Mouse (Mus musculus): ENCODE data around the gene Gpr107. TPM values are rescaled to one million over a fixed set of nuclear protein-coding genes. Genes with fewer than 3 reads are reported as not detected.

Gene Gpr107
- polyA plus RNA-seq, 1 experiment from 2014 or later, result 26.8 TPM

GRCm38 (mm10) chr2:31114205-31114604 lies 37.9 kb upstream of the Gpr107 start:
- Histone ChIP-seq H3K9ac (ENCODE audit: low read length) (no peak overlapping the region), H3K9me3 (replicated peaks; ENCODE audit: control insufficient read depth, low read length) (no peaks in the 10 kb centered on the region), H3K4me3 (ENCODE audit: low read depth, low read length) (no peak overlapping the region), H3K27me3 (replicated peaks; ENCODE audit: control insufficient read depth, insufficient read depth, low read length) (no peaks in the 10 kb centered on the region), H3K36me3 (ENCODE audit: control insufficient read depth, insufficient read depth, low read length) (no peaks in the 10 kb centered on the region), H3K4me2 (ENCODE audit: low read length) (no peak overlapping the region), H3K4me1 (ENCODE audit: control insufficient read depth, insufficient read depth, low read length) (no peaks in the 10 kb centered on the region), H3K27ac (ENCODE audit: low read depth, low read length) (no peak overlapping the region)
- 98% methylated on average over 2 of the region's 2 CpGs for WGBS
- ATAC-seq (no peak), DNase-seq (ENCODE audit: low spot score) (no peak)

GRCm38 (mm10) chr2:31115091-31115942 lies 36.8 kb upstream of the Gpr107 start:
- H3K9ac ChIP-seq (ENCODE audit: low read length), result no peak overlapping the region
- H3K27me3 ChIP-seq (replicated peaks; ENCODE audit: control insufficient read depth, insufficient read depth, low read length), result no peaks in the 10 kb centered on the region
- no peak overlapping the region for H3K27ac ChIP-seq (ENCODE audit: low read depth, low read length)
- DNase-seq (ENCODE audit: low spot score), result no peak
- H3K4me3 ChIP-seq (ENCODE audit: low read depth, low read length), result no peak overlapping the region
- H3K4me2 ChIP-seq (ENCODE audit: low read length), result no peak overlapping the region
- WGBS, result 87% methylated on average over 10 of the region's 10 CpGs
- ATAC-seq, result no peak
- no peaks in the 10 kb centered on the region for H3K36me3 ChIP-seq (ENCODE audit: control insufficient read depth, insufficient read depth, low read length)
- no peaks in the 10 kb centered on the region for H3K4me1 ChIP-seq (ENCODE audit: control insufficient read depth, insufficient read depth, low read length)
- no peaks in the 10 kb centered on the region for H3K9me3 ChIP-seq (replicated peaks; ENCODE audit: control insufficient read depth, low read length)

GRCm38 (mm10) chr2:31115943-31116731 lies 36.0 kb upstream of the Gpr107 start:
- no peaks in the 10 kb centered on the region for H3K4me1 ChIP-seq (ENCODE audit: control insufficient read depth, insufficient read depth, low read length)
- no peaks in the 10 kb centered on the region for H3K27me3 ChIP-seq (replicated peaks; ENCODE audit: control insufficient read depth, insufficient read depth, low read length)
- H3K27ac ChIP-seq (ENCODE audit: low read depth, low read length), result no peak overlapping the region
- no peak for DNase-seq (ENCODE audit: low spot score)
- H3K36me3 ChIP-seq (ENCODE audit: control insufficient read depth, insufficient read depth, low read length), result no peaks in the 10 kb centered on the region
- ATAC-seq, result no peak
- no peak overlapping the region for H3K4me3 ChIP-seq (ENCODE audit: low read depth, low read length)
- no peak overlapping the region for H3K9ac ChIP-seq (ENCODE audit: low read length)
- WGBS, result 82% methylated on average over 10 of the region's 10 CpGs
- H3K9me3 ChIP-seq (replicated peaks; ENCODE audit: control insufficient read depth, low read length), result no peaks in the 10 kb centered on the region
- no peak overlapping the region for H3K4me2 ChIP-seq (ENCODE audit: low read length)

DNA sequence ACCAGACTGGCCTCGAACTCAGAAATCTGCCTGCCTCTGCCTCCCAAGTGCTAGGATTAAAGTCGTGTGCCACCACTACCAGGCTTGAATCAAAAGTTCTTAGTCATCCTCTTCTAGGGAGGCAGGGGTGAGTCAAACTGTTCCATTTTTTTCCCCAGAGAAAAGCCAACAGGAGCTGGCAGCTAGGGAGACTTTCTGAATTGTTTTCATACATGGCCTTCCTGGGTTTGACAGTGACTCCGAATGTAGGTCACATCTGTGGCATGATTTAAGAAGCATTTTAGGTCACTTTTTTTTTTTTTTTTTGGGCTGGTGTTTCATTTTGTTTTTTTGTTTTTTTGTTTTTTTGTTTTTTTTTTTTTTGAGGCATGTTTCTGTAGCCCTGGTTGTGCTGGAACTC lies 33.9 kb upstream of the Gpr107 start:
- Histone ChIP-seq H3K4me3 (ENCODE audit: low read depth, low read length) (no peak overlapping the region), H3K27ac (ENCODE audit: low read depth, low read length) (no peak overlapping the region), H3K27me3 (replicated peaks; ENCODE audit: control insufficient read depth, insufficient read depth, low read length) (no peaks in the 10 kb centered on the region), H3K4me2 (ENCODE audit: low read length) (no peak overlapping the region), H3K9ac (ENCODE audit: low read length) (no peak overlapping the region), H3K9me3 (replicated peaks; ENCODE audit: control insufficient read depth, low read length) (no peaks in the 10 kb centered on the region), H3K36me3 (ENCODE audit: control insufficient read depth, insufficient read depth, low read length) (no peaks in the 10 kb centered on the region), H3K4me1 (ENCODE audit: control insufficient read depth, insufficient read depth, low read length) (no peaks in the 10 kb centered on the region)
- 92% methylated on average over 3 of the region's 3 CpGs for WGBS
- DNase-seq (ENCODE audit: low spot score) (no peak), ATAC-seq (no peak)

GRCm38 (mm10) chr2:31118639-31119380 lies 33.3 kb upstream of the Gpr107 start:
- H3K4me1 ChIP-seq (ENCODE audit: control insufficient read depth, insufficient read depth, low read length), result no peaks in the 10 kb centered on the region
- no peak overlapping the region for H3K4me2 ChIP-seq (ENCODE audit: low read length)
- H3K36me3 ChIP-seq (ENCODE audit: control insufficient read depth, insufficient read depth, low read length), result no peaks in the 10 kb centered on the region
- no peak for DNase-seq (ENCODE audit: low spot score)
- H3K27me3 ChIP-seq (replicated peaks; ENCODE audit: control insufficient read depth, insufficient read depth, low read length), result no peaks in the 10 kb centered on the region
- no peaks in the 10 kb centered on the region for H3K9me3 ChIP-seq (replicated peaks; ENCODE audit: control insufficient read depth, low read length)
- no peak for ATAC-seq
- no peak overlapping the region for H3K4me3 ChIP-seq (ENCODE audit: low read depth, low read length)
- H3K27ac ChIP-seq (ENCODE audit: low read depth, low read length), result no peak overlapping the region
- 86% methylated on average over 10 of the region's 10 CpGs for WGBS
- H3K9ac ChIP-seq (ENCODE audit: low read length), result no peak overlapping the region

- Histone ChIP-seq H3K9me3 (replicated peaks; ENCODE audit: control insufficient read depth, low read length) (no peaks in the 10 kb centered on the region), H3K27ac (ENCODE audit: low read depth, low read length) (peak overlapping the region; percentile 41; the same call in 1 of the 2 replicates), H3K4me3 (ENCODE audit: low read depth, low read length) (no peak overlapping the region), H3K9ac (ENCODE audit: low read length) (no peak overlapping the region), H3K4me1 (ENCODE audit: control insufficient read depth, insufficient read depth, low read length) (no peaks in the 10 kb centered on the region), H3K4me2 (ENCODE audit: low read length) (no peak overlapping the region), H3K27me3 (replicated peaks; ENCODE audit: control insufficient read depth, insufficient read depth, low read length) (no peaks in the 10 kb centered on the region), H3K36me3 (ENCODE audit: control insufficient read depth, insufficient read depth, low read length) (no peaks in the 10 kb centered on the region)
- 0 out of 2 replicates have a peak, but pooled peaks have one; percentile 29 for ATAC-seq
- WGBS, result 52% methylated on average over 13 of the region's 13 CpGs
- peak; percentile 78 for DNase-seq (ENCODE audit: low spot score)
Observed at GRCm38 (mm10) chr2:31119795-31120194, 32.3 kb upstream of the Gpr107 start.

GRCm38 (mm10) chr2:31121131-31121693 lies 30.9 kb upstream of the Gpr107 start:
- Histone ChIP-seq H3K27me3 (replicated peaks; ENCODE audit: control insufficient read depth, insufficient read depth, low read length) (no peaks in the 10 kb centered on the region), H3K9ac (ENCODE audit: low read length) (no peak overlapping the region), H3K36me3 (ENCODE audit: control insufficient read depth, insufficient read depth, low read length) (no peaks in the 10 kb centered on the region), H3K9me3 (replicated peaks; ENCODE audit: control insufficient read depth, low read length) (no peaks in the 10 kb centered on the region), H3K4me2 (ENCODE audit: low read length) (no peak overlapping the region), H3K4me3 (ENCODE audit: low read depth, low read length) (no peak overlapping the region), H3K27ac (ENCODE audit: low read depth, low read length) (no peak overlapping the region), H3K4me1 (ENCODE audit: control insufficient read depth, insufficient read depth, low read length) (no peaks in the 10 kb centered on the region)
- DNase-seq (ENCODE audit: low spot score), result no peak
- ATAC-seq, result no peak
- WGBS, result 87% methylated on average over 7 of the region's 7 CpGs

DNA sequence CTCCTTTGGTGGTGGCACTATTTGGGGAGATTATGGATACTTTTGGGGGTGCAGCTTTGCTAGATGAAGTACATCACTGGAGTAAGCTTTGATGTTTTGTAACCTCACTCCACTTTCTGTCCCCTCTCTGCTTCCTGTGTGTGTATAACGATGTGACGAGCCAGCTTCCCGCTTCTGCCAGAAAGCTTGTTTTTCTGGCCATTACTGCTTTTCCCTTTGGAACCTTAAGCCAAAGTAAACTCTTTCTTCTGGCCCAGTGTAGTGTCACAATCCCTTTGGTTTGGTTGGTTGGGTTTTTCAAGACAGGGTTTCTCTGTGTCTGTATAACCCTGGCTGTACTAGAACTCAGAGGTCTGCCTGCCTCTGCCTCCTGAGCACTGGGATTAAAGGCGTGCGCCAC lies 29.3 kb upstream of the Gpr107 start:
- Histone ChIP-seq H3K27me3 (replicated peaks; ENCODE audit: control insufficient read depth, insufficient read depth, low read length) (no peaks in the 10 kb centered on the region), H3K4me2 (ENCODE audit: low read length) (no peak overlapping the region), H3K27ac (ENCODE audit: low read depth, low read length) (no peak overlapping the region), H3K4me1 (ENCODE audit: control insufficient read depth, insufficient read depth, low read length) (no peaks in the 10 kb centered on the region), H3K4me3 (ENCODE audit: low read depth, low read length) (no peak overlapping the region), H3K9me3 (replicated peaks; ENCODE audit: control insufficient read depth, low read length) (no peaks in the 10 kb centered on the region), H3K36me3 (ENCODE audit: control insufficient read depth, insufficient read depth, low read length) (no peaks in the 10 kb centered on the region), H3K9ac (ENCODE audit: low read length) (no peak overlapping the region)
- no peak for ATAC-seq
- WGBS, result 80% methylated on average over 5 of the region's 5 CpGs
- DNase-seq (ENCODE audit: low spot score), result no peak
